Mouse (Mus musculus) ovary, adult 2 months (tissue): ENCODE data around the gene Txlna. TPM values are rescaled to one million over a fixed set of nuclear protein-coding genes. Genes with fewer than 3 reads are reported as not detected.

Source experiments
- polyA plus RNA-seq: library from polyadenylated mRNA; depleted of rRNA; stranded (reverse); fragments of >200 nt; gene quantifications from 2 replicates; pipeline ENCODE4 v1.2.3, GENCODE M21; 2012; rRNA removed

Txlna gene
- polyA plus RNA-seq, result 46.1 and 46.5 TPM in 2 replicates

DNA sequence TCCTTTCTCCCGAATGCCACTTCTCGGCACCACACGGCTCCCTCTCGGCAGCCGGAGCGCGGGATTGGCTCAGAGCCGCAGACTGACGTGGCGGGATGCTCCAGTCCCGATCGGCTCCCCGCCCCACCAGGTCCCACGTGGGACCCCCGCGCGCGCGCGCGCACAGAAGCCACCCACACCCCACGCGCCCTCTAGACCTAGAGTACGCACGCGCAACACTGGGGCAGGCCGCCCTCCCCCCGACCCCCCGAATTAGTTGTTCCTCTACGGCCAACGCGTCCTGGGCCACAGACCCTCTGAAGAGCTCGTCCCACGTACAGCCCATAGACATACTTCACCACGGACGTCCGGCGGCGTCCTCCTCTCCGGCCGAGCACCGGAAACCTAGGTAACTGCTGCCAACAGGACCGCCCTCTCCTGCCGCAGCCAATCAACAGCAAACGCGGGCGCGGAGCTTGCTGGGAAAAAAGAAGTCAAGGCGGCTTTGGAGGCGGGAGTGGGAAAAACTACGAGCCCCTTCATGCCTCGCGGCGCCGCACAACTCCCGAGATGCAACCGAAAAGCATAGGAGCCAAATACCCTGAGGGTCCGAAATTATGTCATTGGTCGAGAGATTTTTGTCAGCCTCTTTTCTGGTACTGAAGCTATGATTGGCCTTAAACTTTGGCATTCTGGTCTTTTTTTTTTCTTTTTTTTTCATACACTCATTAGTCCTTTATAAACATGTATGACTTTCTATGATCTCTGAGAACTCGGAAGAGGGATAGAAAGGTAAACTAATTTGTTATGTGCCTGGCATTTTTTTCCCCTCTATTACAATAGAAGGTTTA, at the start of gene Txlna:
Txlna (minus strand) TSS at position 428 of the 830 bp plus-strand sequence.

DNA sequence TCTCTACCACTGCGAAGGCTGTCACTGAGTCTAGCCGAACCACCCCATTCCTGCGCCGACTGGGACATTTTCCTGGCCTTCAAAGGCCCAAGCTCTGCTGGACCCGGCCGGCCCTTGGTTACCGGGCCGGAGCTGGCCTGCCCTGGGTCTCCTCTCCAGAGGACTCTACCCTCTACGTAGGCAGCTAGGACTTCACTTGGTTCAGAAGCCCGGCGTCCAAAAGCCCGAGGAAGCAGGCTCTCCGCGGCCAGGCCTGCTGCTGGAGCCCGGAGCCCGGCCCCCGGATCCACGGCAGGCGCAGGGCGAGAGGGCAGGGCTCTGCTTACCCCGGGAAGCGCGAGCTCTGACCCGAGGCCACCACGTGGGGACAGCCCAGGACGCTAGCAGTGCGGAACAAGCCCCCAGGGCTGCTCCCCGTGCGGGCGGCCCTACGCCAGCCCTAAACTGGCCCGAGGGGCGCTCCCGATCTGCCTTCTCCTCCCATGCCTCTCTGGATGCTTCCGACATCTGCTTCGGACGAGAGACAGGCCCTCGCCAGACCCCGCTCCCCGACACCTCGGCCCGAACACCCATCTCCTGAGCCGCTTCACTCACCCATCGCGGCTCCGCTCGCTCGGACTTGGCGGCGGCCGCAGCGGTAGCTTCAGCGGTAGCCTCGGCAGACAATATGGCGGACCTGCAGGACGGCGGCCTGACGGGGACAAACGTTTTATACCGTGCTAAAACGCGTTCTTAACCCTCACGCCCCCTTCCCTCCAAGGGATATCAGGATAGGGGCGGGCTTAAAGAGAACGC, 31.4 kb upstream of the Txlna start, which contains the start of gene Kpna6:
Kpna6 (minus strand) TSS at position 685 of the 795 bp plus-strand sequence.

DNA sequence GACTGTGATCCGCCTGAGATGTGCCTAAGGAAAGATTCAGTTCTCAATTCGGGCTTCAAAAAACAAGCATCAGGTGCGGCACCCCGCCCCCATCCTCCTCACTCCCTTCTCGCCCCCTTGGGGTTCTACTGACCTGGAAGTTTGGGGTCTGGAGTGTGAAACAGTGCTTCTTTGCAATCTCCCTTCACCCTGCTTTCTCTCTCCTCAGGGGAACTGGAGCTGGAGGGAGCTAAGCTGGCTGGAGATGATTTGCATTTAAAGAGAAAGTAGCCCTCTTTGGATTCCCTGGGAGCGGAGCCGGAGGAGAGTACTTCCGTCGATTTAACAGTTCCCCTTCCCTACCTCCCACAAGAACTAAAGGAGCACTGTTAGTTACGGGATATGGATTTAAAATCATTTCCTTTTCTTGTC, 17.2 kb downstream of the Txlna start, which contains the start of gene Ccdc28b:
Ccdc28b (minus strand) TSS at position 267 of the 411 bp plus-strand sequence.

DNA sequence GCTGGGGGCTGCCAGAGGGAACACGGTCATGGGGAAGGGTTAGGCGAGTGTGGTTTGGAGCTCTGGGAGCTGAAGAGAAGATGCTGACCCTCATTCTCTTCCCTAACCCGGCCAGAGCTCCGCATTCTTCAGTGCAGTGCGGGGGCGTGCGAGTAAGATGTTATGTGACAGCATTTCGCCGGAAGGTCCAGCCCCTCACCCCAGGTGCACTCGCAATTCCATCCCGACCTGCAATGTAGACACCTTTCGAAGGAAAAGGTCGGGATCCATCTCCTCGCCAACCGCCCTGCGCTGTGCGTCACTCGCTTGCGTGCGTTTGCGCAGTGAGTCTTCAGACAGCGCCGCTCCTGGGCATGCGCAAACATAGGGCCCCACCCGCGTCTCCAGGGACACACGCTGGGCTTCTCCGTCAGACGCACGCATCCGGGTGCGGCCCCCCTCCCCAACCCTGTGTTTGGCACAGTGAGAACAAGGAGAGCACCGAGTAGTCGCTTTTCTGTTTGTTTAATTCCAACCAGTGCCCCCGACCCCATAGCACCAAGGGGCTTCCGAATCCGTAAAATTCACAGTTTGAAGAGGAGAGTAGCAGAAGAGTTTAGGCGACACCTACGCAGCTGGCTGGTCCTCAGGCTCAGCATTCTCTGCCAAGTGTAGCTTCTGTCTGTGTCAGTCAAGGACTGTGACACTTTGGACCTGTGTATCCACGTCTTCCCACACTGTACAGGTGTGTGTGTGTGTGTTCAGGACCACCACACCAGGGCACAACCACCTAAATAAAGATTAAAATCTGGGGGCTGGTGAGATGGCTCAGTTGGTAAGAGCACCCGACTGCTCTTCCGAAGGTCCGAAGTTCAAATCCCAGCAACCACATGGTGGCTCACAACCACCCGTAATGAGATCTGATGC, 21.8 kb downstream of the Txlna start, which contains the start of gene Iqcc:
Iqcc (minus strand) TSS at position 314 of the 906 bp plus-strand sequence.

DNA sequence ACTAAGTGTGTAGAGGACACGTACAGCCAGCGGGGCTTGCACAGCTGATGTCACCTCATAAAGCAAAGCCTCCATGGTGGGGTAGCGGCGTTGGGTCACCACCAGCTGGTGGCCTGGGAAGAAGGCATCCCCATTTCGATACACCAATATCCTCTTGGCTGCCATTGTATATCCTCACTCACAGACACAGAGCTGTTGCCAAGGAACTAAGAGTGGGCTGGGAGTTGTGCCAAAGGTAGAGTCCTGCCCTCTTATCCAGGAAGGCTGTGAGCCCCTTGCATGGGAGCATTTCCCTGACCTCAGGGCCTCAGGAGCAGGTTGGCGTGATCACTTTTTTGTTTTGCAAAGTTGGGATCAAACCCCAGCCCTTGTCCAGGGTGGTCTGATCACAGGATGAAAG, 26.8 kb downstream of the Txlna start, which contains the start of gene Dcdc2b:
Dcdc2b (minus strand) TSS at position 165 of the 400 bp plus-strand sequence.

DNA sequence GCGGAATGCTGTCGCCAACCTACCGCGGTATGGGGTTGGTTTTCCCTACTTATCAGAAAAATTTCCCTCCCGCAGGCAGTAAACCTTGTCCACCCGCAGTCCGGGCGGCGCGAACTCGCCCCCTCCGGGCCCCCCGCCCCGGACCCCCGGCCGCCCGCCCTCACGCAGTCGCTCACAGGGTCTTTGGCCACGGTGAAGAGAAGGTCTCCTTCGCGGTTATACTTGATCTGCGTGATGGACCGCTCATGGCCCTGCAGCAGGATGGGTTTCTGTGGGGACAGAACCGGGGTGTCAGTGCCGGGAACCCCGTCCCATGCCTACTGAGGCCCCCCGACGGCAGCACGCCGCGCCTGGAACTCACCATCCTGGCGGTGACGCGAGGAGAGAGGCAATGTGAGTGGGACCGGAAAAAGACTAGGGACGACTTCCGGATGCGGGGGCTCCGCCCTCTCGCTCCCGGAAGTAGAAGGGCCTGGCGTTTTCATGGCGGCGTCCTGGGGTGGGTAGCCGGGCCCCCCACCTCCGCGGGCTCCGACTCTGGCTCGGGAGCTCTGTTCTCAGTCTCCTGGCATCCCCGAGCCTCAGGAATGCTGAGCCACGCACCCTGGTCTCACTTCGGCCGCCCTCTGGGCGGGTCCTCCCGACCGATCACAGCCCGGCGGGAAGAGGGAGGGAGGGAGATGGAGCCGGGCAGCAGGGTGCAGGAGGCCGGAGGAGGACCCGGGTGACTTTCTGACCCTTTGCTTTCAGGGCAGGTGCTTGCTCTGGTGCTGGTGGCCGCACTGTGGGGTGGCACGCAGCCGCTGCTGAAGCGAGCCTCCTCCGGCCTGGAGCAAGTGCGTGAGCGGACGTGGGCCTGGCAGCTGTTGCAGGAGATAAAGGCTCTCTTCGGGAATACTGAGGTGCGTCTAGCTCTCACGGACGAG, 40.4 kb downstream of the Txlna start, which contains the start of the genes Eif3i and Tmem234:
Eif3i (minus strand) TSS at position 416 of the 926 bp plus-strand sequence.
Tmem234 (plus strand) TSS at position 436 of the 926 bp plus-strand sequence.

DNA sequence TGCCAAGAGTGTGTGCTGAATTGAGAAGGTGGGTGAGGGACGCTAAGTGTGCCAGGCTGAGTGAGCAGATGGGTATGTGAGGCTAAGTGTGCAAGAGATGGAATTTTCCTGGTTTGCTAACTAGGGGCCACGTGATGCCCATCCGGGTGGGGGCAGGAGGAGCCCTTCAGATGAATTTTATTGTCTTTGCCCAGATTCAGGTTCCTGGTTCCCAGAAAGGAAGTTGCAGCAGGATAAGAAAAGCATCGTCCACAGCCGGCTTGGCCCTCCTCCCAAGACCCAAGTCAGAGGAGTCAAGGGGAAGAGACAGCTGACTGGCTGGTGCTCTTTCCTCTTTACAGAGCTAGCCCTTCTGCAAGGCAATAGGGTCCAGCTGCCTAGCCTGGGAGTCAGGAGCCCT, 62.4 kb downstream of the Txlna start, which contains the start of gene Fam167b:
Fam167b (minus strand) TSS at position 84 of the 400 bp plus-strand sequence.

Other genes with a start within 250 kb of the Txlna start
- gene Zbtb8b, start 200.2 kb downstream of the Txlna start, polyA plus RNA-seq, result 6.6 and 7.6 TPM in 2 replicates
- gene Bsdc1, start 179.5 kb downstream of the Txlna start, polyA plus RNA-seq, result 17.6 and 21.9 TPM in 2 replicates
- 0.12 and 0.14 TPM in 2 replicates for gene Tssk3, start 150.0 kb downstream of the Txlna start, polyA plus RNA-seq
- gene Fam229a, start 149.9 kb downstream of the Txlna start, polyA plus RNA-seq, result 0.77 and 1.3 TPM in 2 replicates
- 239 and 273 TPM in 2 replicates for gene Marcksl1, start 127.5 kb downstream of the Txlna start, polyA plus RNA-seq
- 44.1 and 66.6 TPM in 2 replicates for gene Hdac1, start 98.4 kb downstream of the Txlna start, polyA plus RNA-seq
- gene Lck, start 67.4 kb downstream of the Txlna start, polyA plus RNA-seq, result 3.2 and 4.3 TPM in 2 replicates
- 13.2 and 17.4 TPM in 2 replicates for gene Fam167b, start 62.5 kb downstream of the Txlna start, polyA plus RNA-seq
- 354 and 450 TPM in 2 replicates for gene Eif3i, start 40.4 kb downstream of the Txlna start, polyA plus RNA-seq
- gene Tmem234, start 40.4 kb downstream of the Txlna start, polyA plus RNA-seq, result 165 and 182 TPM in 2 replicates
- gene Dcdc2b, start 26.8 kb downstream of the Txlna start, polyA plus RNA-seq, result 12.2 and 18.0 TPM in 2 replicates
- gene Iqcc, start 22.0 kb downstream of the Txlna start, polyA plus RNA-seq, result 53.4 and 62.1 TPM in 2 replicates
- 31.1 and 41.8 TPM in 2 replicates for gene Ccdc28b, start 17.1 kb downstream of the Txlna start, polyA plus RNA-seq
- 26.9 and 33.0 TPM in 2 replicates for gene Kpna6, start 31.7 kb upstream of the Txlna start, polyA plus RNA-seq
- 53.8 and 78.5 TPM in 2 replicates for gene Tmem39b, start 55.8 kb upstream of the Txlna start, polyA plus RNA-seq
- gene Khdrbs1, start 101.2 kb upstream of the Txlna start, polyA plus RNA-seq, result 50.4 and 104 TPM in 2 replicates
- gene Ptp4a2, start 170.2 kb upstream of the Txlna start, polyA plus RNA-seq, result 41.4 and 43.0 TPM in 2 replicates